Mouse (Mus musculus) common myeloid progenitor, adult 5-6 weeks (primary cell): ENCODE results near the gene Gadd45a. TPM values are rescaled to one million over a fixed set of nuclear protein-coding genes. Genes with fewer than 3 reads are reported as not detected.

ENCODE experiments used
- ATAC-seq: replicated peaks from 2 replicates; pipeline ENCODE4 v1.8.0; 2016; ENCODE audit warnings: low read depth, mild to moderate bottlenecking, moderate TSS enrichment, inconsistent platforms; ENCODE audit not compliant: poor library complexity, severe bottlenecking
- total RNA-seq: library from RNA; stranded (forward); fragments of 200-1000, 187-1606 nt; gene quantifications from 2 replicates; pipeline ENCODE4 v1.2.3, GENCODE M21; 2017

Gadd45a gene
- total RNA-seq, result 36.0 and 41.3 TPM in 2 replicates

DNA sequence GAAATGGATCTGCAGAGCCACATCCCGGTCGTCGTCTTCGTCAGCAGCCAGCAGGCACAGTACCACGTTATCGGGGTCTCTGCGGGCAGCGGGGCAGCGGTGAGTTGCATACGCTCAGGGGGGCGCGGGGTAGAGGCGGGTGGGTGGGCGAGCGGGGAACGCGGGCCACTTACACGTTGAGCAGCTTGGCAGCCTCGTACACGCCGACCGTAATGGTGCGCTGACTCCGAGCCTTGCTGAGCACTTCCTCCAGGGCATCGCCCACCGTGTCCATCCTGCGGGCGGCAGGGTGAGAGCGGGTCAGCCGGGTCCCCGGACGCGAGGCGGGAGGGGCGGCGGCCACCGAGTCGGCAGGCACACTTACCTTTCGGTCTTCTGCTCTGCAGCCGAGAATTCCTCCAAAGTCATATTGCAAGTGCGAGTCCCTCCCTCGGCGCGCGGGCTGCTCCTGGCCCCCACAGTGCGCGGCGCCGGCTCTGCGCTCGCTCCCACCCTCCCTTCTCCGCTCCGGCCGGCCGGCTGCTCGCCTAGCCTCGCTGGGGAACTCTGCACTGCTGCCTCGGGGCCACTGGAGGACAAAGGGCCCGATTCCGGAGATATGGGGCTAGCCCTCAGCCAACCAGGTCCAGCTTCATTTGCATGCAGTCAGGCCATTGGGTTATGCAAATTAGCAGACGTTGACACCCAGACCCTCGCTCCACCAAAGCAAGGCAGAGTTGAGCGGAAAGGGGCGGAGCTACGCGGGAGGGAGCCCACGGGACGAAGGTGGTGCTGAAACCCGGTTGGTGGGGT, at the start of gene Gadd45a:
Gene Gadd45a, minus strand, starts transcription at position 621 of the 792 bp plus-strand sequence.
- peak; percentile 83 for ATAC-seq

DNA sequence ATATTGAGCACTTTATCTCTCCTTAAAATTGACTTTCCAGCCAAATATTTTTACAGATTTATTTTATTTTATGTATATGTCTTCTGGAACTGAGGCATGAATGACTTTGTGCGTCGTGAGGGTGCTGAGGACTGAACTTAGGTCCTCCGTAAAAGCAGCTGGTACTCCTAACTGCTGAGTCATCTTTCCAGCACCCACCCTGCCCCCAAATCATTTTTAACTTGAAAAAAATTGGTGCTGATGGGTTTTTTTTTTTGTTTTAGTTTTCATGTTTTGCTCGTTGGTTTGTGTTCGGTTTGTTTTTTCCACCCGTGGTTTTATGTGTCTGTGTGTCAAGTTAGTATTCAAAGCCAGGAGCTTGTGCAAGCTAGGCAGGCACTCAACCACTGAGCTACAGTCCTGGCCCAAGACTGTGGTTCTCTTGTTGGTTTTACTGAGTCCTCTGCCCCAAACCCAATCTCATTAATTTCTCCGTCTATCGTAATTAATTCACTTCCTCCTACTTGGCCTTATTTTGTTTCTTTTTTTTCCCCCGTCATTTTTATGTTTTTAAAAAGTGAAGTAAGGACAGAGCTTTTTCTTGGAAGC, 48.7 kb upstream of the Gadd45a start:
- ATAC-seq, result no peak

DNA sequence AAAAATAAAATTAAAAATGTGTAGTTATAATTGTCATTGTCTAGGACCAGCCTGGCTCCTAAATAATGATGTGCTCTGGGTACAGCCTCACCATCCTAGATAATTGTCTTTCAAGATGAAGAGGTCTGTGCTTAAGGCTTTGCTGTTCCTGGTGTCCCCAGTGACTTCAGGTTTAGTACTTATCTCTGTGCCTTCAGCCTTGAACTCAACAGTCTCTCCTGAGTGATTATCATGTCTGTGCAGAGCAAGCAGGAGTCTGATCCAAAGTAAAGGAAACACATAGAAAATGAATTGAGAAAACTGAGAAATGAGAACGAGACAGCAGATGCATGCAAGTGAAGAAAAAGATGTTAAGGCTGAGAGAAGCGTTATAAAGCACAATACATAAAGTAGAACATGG, 47.2 kb upstream of the Gadd45a start:
- peak; percentile 53; the same call in 1 of the 2 replicates for ATAC-seq

DNA sequence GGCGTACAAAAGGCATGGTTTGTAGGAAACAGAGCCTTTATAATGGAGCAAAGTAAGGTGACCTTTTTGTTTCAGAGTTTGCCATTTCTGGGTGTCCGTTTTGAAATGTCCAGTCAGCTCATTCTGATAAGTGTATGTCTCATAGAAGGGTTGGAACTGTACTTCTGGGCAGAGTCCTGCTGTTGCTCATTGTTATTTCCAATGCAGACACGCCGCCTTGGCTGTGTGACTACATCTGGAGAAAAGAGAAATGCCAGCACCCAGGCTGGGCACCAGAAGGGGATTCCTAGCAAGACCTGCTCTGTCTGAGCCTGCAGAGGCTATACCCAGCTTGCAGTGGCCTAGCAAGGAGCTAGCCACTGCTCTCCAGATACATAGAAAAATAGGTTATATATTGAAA, 43.9 kb upstream of the Gadd45a start:
- no peak for ATAC-seq

DNA sequence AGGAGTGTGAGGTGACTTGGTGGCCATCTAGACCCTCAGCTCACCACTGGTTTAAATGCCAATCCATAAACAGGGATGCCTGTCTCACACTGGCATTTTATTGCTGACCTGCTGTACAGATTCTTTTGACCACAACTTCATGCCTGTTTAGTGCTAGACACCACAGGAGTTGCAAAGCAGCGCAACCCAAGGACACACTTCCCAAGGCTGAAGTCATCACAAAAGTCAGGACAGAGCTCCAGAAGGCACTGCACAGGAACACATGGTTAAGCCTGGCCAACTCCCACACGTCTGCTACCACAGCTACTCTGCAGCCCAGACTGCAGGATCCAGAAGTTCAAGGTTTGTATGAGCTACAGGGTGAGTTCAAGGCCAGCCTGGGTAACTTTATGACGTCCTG, 40.8 kb upstream of the Gadd45a start:
- no peak for ATAC-seq

DNA sequence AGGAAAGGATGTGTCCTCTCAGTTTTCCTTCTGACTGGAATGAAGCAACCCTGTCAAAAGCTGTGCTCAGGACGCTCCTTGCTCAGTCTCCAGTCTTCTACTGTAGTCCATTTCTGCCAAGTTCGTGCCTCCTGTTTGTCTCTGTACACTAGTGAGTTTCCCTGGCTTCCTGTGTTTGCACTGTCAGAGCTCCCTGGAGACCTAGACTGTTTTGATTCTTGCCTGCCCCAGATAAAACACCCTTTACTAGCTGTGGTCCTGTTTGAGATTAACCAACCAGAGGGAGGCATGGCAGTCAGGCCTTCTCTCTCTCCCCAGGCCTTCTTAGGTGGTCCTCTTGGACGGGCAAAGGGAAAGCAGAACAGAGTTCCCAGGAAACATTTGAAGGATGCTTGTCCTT, 40.2 kb upstream of the Gadd45a start:
- no peak for ATAC-seq

DNA sequence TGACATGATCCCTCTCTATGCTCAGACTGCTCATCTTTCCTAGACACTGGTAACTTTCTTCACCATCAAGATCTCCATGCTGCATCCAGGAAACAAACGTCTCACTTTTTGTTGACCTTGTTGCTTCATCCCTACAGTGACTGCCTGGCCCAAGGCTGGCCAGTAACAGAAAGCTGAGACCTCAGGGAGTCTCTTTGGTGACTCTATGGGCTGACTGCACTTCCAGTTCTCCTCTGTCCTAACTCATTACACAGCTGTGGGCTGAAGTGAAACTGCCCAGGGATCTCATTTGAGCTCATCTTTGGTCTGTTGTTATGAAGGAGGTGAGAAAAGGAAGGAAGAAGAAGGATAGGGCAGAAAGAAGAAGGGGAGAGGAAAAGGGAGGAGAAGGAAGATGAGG, 39.1 kb upstream of the Gadd45a start:
- 0 out of 2 replicates have a peak, but pooled peaks have one; percentile 26 for ATAC-seq

DNA sequence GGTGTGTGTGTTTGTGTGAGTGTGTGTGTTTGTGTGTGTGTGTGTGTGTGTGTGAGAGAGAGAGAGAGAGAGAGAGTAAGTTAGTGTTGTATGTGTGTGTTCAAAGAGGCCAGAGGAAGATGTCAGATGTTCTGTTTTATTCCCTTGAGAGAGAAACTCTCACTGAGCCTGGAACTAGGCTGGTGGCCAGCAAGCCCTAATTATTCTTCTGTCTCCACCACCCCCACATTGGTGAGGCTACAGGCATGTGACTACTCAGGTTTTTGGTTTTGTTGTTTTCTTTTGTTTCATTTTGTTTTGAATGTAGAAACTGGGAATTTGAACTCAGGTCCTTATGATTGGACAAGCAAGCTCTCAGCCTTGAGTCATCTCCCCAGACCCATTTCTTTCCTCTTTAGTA, 37.6 kb upstream of the Gadd45a start:
- ATAC-seq, result no peak

DNA sequence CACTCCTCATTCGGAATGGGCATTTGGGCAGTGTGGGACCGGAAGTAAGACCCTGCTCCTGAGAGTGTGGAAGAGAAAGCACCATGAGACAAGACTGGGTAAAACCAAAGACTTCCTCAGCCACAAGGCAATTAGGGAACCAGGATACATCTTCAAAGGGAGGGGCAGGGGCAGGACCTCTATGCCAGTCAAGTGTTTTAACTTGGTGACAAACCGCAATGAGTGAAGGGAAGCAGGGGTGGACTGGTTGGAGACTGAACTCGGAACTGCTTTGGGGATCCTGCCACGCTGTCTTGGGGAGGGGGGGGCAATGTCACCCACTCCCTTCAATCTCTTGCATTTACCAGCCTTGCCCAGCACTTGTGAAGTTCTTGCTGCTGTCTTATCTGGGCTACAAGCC, 36.7 kb upstream of the Gadd45a start:
- ATAC-seq, result peak; percentile 69

DNA sequence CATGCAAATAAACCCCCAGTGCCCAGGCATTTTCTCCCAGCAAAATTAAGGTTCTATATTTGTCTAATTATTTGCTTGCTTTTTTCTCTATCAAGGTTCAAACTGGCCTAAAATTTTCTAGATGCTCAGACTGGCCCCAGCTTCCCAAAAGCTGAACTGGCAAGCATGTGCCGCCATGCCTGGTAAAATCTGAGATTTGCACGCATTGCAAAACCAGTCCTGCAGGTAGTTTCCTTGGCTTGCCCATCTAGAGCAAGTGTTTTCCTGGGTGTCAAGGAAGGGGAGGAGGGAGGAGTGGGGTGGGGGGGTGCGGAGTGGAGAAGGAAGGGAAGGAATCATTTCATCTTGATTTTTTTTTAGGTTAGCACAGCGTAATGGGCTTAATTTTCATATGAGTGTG, 36.2 kb upstream of the Gadd45a start:
- no peak for ATAC-seq

DNA sequence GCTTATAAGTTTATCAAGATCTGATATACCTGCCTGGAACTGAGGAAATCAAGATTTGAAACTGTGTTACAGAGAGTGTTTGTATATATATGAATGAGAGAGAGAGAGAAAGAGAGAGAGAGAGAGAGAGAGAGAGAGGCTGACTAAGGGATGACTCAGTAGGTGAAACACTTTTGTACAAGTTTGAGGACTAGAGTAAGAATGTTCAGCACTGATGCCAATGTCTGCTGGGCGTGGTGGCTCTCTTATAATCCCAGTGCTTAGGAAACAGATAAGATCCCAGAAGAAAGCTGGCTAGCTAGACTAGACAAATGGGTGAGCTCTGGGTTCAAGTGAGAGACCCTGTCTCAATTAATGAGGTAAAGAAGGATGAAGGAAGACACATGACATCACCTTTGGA, 34.4 kb upstream of the Gadd45a start:
- no peak for ATAC-seq

DNA sequence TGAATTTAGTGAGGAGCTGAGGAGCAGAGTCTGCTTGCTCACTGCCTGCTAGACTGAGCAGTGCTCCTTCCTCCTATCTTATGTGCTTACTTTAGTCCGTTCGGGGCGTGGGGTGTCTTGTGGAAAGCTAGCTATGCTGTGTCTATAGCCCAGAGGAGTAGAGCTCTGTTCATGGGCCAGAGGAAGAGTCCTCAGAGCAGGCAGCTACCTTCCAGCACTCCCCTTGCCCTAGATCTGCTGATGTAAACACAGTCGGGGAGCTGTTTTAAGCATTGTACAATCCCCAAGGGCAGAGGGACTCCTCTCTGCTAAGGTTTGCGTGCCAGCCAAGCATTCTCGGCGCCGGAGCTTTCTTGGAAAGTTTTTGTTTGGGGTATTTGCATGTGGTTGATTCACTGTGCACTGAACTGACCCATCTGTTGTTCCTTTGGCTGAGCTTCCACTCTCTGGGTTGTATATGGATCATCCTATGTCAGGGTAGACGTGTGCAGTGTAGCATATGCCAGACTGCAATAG, 32.6 kb upstream of the Gadd45a start:
- ATAC-seq, result peak; percentile 6; the same call in 1 of the 2 replicates

DNA sequence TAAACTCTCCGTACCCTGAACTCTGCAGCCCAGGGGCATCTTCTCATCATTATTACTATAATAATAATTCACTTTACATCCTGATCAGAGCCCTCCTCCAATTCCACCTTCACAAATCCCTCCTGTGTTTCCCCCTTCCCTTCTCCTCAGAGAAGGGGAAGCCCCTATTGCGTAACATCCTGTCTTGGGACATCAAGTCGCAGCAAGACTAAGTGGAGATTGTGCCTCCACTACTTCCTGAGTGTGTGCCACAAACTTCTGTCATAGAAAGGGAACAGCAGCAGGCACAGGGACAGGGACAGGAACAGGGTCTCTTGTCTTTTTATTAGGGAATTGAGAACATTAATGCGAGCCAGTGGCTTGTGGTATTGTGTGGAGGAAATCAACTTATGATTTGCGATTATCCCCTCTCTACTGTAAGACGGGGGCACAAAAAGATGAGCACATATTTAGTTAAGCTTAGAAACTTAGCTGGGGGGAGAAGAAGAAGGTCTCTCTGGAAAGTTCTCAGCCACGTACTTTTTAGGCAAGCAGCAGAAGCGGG, 32.0 kb upstream of the Gadd45a start:
- peak; percentile 94 for ATAC-seq

DNA sequence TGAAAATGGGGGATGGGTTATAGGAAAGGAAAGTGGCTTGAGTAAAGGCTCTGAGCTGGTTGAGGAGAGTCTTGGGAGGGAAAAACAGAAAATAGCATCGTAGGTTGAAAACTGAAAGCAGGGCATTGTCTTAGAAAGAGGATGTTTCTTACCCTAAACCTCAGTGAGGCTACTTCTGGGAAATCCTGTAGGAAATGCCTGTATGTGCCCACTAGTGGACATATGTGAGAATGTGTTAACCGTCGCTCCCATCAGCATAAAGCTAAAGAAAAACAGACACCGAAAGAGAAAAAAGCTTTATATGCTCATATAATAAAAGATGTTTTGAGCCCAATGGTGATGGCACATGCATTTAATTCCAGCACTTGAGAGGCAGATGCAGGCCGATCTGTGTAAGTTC, 22.8 kb upstream of the Gadd45a start:
- ATAC-seq, result peak; percentile 50; the same call in 1 of the 2 replicates

DNA sequence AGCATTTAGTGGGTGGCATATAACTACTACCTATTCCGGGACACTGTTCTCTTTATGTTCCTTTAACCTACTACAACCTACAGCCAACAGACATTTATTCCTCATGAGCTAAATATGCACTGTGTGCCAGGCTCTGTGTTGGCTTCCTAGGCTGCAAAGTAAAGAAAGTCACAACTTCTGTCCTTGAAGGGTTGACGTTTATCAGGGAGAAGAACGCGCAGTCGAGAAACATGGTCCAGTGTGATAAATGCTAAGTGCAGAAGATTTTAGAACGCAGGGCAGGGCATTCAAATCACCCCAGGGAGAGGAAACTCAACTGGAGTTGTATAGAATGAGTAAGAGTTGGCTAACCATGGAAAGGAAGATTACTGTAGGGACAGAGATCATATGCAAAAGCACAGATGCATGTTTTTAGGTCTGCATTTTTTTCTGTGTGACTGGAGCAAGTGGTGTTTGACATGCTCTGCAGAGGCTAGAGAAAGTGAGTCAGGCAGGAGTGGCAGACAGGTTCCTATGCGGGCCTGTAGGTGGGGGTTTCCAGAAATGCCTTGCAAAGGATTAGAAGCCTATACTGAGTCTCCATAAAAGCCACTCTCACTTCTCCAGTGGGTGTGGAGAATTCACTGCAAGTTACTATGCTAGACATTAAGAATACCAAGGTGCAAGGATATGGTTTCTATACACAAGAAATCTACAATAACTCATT, 20.9 kb upstream of the Gadd45a start:
- peak; percentile 42; the same call in 1 of the 2 replicates for ATAC-seq

DNA sequence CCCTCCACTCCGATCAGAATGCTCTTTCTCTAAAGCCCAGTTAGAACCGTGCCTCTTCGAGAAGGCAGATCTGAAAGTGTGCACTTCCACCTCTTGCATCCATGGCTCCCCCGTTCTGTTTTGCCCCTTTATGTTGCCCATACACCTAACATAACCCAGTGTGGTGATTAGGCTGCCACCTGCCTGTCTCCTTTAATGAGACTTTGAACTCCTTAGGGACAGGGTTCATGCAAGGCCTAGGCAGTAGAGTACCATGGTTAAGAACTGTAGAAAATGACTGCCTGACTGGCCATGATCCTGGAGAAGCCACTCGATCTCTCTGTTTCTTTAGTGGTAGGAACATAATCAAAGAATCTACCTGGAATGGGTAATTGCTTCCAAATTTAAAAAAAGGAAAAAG, 20.3 kb upstream of the Gadd45a start:
- ATAC-seq, result no peak

DNA sequence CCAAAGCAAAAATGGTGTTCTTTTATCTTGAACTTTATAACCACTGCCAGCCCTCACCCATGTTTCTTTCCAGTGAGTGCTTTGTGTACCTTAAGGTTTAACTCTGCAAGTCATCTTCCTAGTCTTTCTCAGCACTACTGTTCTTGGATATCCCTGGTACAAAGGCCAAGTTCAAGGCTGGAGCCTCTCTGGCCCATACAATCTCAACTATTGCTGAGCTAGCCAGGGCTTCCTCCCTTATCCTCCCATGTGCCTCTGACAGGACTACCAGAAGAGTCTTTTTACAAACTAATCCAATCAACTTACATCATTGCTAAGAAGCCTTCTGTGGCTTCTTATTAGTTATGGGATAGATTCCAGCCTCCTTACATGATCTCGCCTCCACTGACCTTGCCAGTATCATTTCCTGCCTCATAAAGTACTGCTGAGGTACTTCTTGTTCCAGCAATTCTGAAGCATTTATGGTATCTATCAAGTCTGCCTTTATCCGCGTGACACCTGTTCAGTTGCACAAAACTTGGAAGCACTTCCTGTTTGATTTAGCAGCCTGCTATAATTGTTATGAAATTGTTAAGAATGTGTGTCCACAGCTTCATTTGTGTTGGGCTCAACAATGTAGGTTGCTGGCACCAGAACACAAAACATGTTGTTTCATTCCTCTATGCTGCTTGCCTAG, 19.8 kb upstream of the Gadd45a start:
- no peak for ATAC-seq

DNA sequence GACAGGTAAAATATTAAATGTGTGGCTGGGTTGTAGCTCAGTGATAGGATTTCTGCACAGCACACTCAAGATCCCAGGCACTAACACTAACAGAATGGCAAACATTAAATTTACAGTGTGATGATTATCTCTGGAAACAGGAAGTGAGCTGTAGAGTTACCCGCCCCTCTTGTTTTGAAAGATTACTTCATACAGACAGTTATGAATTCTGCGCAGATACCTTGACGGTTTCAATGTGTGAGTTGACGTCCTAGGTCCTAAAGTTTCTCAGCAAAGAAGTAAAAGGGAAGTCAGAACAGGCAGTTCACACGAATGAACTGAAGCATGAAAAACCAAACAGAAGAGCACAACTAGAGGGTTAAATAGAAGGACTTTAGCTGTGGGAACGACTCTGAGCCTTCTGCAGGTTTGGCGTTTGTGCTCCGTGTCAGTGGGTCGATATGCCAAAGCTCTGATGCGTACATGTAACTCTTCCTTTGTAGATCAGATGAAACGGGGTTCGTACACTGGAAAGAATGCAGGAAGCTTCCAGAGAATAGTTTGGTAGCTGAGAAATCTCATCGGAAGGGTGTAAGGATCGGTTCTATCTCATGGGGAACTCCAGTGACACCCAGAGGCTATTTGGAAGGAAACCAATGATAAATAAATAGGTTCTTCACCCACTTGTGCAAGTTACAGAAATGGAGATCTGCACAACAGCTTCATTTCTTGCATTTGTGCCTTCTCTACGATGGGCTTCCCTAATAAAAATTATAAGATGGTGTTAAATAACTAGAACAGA, 19.0 kb upstream of the Gadd45a start:
- peak; percentile 75 for ATAC-seq

DNA sequence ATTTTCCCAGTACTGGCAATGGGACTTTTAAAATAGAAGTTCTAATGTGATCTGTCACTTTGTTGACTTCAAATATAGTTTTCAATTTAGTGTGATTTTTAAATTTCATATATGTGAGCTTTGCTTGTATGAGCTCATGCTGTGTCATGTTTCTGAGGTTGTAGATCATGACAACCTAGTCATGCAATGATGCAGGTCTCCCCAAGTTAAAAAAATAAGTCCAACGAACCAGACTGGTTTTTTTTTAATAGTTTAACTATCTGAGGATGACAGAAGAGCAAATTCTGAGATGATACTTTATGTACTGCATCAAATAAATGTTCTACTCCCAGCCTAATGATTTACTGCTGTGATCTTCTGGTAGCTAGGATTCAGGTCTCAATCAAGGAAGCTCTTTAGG, 12.8 kb upstream of the Gadd45a start:
- no peak for ATAC-seq
